Mouse (Mus musculus): ENCODE results near the gene Slc37a3.
"Not testable (repeated sequence)": the region's sequence is repeated elsewhere in the genome, so short reads cannot be mapped to it uniquely, and the experiment has no call there.

Slc37a3 gene

DNA sequence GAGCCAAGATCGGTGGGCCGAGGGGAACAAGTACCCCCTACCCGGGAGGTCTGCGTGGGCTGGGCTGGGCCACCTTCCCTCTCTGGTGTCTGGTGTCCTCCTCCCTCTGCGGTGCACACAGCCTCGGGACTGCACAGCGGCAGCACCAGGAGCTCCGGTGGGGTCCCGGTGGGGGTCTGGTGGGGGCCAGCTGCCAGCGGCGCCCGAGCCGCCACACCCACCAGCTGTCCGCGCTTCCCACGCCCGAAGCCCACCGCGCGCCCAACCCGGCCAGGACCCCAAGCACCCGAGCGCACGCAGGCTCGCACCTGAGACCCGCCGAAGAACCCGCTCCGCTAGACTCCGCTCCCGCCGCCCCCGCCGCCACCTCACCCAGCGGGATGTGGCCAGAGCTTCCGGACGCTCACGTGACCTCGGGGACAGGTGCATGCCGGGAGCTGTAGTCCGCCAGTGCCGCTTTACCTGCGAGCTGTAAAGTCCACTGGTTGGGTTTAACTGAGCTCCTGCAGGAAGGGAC lies at the start of gene Slc37a3:
Gene Slc37a3, minus strand, starts transcription at position 365 of the 517 bp plus-strand sequence.
- DNase-seq (ENCODE audit: low spot score in 2 of 2), result peak; percentile 83 to 86

DNA sequence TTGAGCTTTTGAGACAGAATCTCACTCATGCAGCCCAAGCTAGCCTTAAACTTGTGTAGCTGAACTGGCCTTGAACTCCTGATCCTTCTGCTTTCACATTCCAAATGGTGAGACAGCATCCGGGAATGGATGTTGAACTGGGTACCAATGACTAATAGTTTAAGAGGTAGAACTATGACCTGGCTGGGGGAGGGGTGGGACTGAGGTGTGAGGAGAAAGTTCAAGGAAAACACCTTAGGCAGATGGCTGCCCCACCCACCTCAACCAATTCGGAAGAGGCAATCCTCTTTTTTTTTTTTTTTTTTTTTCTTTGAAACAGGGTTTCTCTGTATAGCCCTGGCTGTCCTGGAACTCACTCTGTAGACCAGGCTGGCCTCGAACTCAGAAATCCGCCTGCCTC lies 49.2 kb upstream of the Slc37a3 start:
- DNase-seq (ENCODE audit: low spot score in 2 of 2), result no peak

GRCm38 (mm10) chr6:39425181-39425580 lies 47.7 kb upstream of the Slc37a3 start:
- no peak for DNase-seq (ENCODE audit: low spot score in 2 of 2)

DNA sequence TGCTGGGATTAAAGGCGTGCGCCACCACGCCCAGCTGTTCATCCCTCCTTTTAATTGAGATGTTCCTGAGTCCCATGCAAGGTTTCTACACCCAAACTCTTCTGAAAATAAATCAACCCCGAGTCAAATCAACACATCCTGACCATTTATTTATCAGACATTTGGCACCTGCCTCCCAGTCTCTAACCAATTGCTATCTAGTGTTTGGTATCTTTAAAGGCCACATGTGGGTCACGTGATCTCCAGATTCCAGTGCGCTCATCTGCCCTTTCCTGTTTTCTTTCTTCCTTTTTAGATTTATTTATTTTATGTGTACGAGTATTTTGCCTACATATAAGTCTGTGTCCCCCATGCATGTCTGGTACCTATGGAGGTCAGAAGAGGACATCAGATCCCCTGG lies 46.2 kb upstream of the Slc37a3 start:
- no peak for DNase-seq (ENCODE audit: low spot score in 2 of 2)

DNA sequence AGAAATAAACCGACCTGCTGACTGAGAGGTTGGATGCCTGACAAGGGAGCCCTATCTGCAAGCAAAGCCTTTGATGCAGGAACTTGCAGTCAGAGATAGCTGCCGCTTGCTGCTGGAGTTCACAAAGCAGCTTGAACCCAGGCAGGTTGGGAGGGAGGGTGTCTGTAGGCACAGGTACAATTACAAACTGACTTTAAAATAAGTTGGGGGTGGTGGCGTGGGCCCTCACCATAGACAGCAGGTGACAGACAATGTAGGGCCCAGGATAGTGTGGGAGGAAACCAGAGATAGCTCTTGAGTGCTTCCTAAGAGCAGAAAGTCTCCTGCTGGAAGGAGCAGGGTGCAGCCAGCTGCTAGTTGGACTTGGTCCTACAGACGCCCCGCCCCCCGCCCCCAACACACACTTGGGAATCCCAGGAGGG lies 45.7 kb upstream of the Slc37a3 start:
- DNase-seq (ENCODE audit: low spot score in 2 of 2), result no peak

GRCm38 (mm10) chr6:39420867-39421266 lies 43.4 kb upstream of the Slc37a3 start:
- DNase-seq (ENCODE audit: low spot score in 2 of 2), result no peak

DNA sequence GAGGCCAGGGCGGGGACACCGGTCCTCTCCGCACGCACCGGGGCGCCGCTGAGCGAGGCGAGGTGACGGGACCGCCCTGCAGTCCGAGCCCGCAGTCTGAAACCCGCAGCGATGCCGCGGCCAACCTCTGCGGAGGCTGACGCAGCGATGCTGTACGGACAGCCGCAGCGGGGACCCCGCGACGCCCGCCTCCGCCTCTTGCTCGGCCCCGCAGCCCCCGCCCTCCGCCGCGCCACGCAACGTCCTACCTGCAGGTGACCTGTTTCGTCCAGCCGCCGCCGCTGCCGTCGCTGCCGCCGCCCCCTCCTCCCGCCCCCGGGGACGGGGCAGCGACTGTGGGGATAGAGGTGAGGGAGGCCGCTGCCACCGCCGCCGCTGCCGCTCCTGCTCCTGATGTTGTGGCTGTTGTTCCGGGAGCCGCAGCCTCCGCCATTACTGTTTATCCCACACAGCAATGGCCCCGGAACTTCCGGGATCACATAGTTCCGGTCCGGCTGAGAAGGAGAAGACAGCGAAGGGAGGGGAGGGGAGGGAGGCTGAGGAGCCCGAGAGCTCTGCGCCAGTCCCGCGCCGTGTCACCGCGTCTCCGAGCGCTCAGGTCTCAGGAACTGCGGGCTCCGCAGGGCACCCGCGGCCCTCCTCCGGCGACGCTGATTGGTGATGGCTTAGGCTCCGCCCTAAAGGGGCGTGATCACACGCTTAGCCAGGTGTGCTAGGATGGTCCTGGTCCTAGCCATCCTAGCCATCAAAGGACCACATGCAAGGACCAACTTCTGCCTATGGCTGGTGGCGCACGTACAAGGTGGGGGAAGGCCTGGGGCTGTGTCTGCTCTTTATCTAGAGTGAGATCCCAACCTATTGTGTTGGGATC lies 42.6 kb upstream of the Slc37a3 start, which contains the start of gene Mkrn1:
Gene Mkrn1, minus strand, starts transcription at position 612 of the 871 bp plus-strand sequence.
- peak; percentile 59 to 79 for DNase-seq (ENCODE audit: low spot score in 2 of 2)

GRCm38 (mm10) chr6:39419386-39419850 lies 41.9 kb upstream of the Slc37a3 start:
- DNase-seq (ENCODE audit: low spot score in 2 of 2), result peak; percentile 5 to 14

DNA sequence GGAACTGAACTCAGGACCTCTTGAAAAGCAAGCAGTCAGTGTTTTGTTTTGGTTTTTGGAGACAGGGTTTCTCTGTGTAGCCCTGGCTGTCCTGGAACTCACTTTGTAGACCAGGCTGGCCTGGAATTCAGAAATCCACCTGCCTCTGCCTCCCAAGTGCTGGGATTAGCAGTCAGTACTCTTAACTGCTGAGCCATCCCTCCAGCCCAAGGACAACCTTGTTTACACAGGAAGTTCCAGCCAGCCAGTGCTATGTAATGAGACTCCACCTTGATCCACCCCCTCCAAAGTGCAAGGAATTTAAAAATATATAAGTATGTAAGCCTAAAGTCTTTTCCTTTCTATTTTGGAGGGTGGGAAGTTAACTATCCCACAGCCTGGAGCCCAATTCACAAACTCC lies 39.2 kb upstream of the Slc37a3 start:
- DNase-seq (ENCODE audit: low spot score in 2 of 2), result not testable (repeated sequence)

- DNase-seq (ENCODE audit: low spot score in 2 of 2), result peak; percentile 72 to 83
Measured at GRCm38 (mm10) chr6:39415762-39416161, 38.3 kb upstream of the Slc37a3 start.

DNA sequence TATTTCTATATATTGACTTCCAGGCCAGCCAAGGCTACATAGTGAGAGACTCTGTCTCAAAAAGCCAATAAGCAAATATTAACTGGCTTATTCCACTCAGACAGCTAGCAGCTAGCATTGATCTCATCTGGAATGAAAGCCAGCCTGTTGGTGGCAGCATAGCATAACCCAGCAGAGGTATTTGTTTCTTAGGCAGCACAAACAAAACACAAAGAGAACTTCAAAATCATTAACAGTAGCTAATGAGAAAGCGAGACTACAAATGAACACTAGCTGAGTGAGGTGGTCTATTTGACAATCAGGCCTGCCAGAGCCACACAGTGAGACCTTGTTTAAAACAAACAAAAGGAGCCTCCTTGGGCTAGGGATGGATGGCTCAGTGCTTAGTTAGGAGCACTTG lies 36.6 kb upstream of the Slc37a3 start:
- no peak for DNase-seq (ENCODE audit: low spot score in 2 of 2)

DNA sequence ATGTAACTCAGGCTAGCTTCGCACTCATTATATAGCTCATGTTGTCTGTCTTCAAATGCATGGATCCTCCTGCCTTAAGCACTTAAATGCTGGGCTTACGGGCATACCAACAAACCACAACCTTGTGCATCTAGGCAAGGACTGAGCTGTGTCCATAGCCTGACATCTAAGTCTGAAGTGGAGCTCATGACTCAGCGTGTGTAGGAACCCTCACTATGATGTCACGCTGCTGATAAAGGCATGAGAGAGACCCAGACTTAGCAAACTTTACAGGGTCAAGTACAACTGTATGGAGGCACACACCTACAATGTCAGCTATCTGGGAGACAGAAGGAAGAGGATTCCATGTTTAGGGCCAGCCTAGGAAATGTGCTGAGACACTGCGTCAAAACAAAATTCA lies 29.0 kb upstream of the Slc37a3 start:
- no peak for DNase-seq (ENCODE audit: low spot score in 2 of 2)

GRCm38 (mm10) chr6:39403136-39403535 lies 25.7 kb upstream of the Slc37a3 start:
- no peak for DNase-seq (ENCODE audit: low spot score in 2 of 2)

DNA sequence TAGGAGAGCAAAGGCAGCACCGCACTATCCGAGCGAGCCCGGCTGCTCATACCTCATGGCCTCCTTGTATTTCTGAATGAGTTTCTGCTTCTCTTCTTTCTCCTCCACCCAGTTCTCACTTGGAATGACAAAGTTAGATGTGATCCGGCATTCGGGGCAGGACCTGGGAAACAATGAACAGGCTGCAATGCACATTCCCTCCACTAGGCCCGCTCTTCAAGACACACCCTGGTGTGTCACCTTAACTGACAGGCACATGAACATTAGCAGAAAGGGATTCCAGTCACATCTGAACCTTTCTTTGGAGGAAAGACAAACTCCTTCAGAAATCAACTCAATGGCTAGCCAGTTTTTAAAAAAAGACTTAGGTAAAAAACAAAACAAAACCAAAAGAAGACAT lies 22.9 kb upstream of the Slc37a3 start:
- no peak for DNase-seq (ENCODE audit: low spot score in 2 of 2)

DNA sequence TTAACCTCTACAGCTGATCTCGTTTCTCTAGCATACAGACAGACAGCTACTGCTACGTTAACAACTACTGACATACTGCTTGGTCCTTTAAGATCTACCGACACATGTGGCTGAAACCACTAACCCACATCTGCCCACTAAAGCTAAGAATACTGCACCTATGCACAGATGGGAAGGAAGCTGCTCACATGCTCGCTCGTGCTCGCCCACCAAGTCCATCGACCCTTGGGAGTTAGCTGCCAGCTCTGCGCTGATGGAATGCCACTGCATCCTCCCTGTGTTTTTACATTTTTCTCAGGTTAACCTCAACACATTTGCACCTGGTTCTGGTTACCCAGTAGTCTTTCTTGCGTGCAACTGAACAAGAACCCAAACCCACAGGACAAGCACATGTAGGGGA lies 20.9 kb upstream of the Slc37a3 start:
- DNase-seq (ENCODE audit: low spot score in 2 of 2), result no peak

GRCm38 (mm10) chr6:39397046-39397445 lies 19.6 kb upstream of the Slc37a3 start:
- DNase-seq (ENCODE audit: low spot score in 2 of 2), result no peak

GRCm38 (mm10) chr6:39395916-39396315 lies 18.4 kb upstream of the Slc37a3 start:
- no peak for DNase-seq (ENCODE audit: low spot score in 2 of 2)

GRCm38 (mm10) chr6:39395471-39395870 lies 18.0 kb upstream of the Slc37a3 start:
- DNase-seq (ENCODE audit: low spot score in 2 of 2), result no peak

DNA sequence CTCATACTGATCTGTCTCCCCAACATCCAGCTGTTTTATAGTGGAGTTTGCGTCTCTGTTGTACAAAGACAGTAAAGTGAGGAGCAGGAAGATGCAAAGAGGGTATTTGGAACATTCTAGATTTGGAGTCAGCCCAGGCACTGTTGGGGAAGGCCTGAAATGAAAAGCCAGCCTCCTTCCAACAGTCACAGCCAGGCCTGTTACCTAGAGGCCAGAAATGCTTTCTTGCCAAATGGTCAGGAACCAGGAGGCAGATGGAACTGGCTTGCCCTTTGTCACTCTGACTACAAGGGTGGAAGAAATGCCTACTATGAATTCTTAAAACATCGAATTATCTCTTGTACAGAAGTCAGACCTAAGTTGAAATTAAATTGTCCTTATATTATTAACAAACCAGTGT lies 12.5 kb upstream of the Slc37a3 start:
- no peak for DNase-seq (ENCODE audit: low spot score in 2 of 2)

- peak; percentile 43 to 53 for DNase-seq (ENCODE audit: low spot score in 2 of 2)
Measured at GRCm38 (mm10) chr6:39381125-39381880, 3.8 kb upstream of the Slc37a3 start, which contains the start of gene Rab19. Gene Rab19, plus strand, starts transcription at chr6:39381175.

DNA sequence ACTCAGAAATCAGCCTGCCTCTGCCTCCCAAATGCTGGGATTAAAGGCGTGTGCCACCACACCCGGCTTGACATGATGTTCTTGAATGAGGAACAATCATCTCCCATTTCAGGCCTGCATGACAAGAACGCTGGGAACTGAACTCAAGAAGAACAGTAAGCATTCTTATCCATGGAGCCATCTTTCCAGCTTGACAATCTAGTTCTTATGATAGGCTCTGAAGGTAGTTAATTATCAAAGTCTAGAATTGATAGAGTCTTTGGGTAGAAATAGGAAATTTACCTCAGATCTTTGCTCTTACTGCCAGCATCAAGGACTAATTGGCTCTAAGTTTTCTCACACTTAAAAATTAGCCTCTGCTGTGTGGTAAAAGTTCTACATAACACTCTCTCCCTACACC lies 2.8 kb upstream of the Slc37a3 start:
- DNase-seq (ENCODE audit: low spot score in 2 of 2), result no peak

DNA sequence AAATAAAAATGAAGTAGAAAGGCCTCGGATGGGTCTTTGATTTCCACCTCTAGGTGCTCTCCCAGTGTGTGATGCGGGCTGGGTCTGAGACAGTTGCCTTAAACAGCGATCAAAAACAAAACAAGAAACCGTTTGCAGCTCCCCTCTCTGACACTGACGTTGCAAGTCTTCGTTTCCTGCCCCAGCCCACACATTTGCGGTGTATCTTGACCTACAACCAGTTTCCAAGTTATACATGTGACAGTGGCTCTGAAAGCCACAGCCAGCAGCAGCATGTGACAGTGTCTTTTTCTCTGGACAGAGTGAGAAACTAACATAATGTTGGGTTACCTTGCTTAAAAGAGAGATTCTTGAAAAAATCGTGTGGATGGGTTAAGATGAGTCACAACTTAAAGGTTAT lies 2.3 kb upstream of the Slc37a3 start:
- peak; percentile 85 to 92 for DNase-seq (ENCODE audit: low spot score in 2 of 2)
